Mouse (Mus musculus) ES-Bruce4 (cell line): ENCODE measurements around the gene Hsf2. TPM values are rescaled to one million over a fixed set of nuclear protein-coding genes. Genes with fewer than 3 reads are reported as not detected.

Experiments used
- H3K27ac ChIP-seq: 2 replicates; pipeline ENCODE4 v1.5.1; 2012; ENCODE audit warnings: low read length, inconsistent platforms; ENCODE audit not compliant: insufficient read depth
- H3K27me3 ChIP-seq: 2 replicates; pipeline ENCODE4 v1.6.1; 2012; ENCODE audit warnings: mild to moderate bottlenecking, low read length, inconsistent platforms; ENCODE audit not compliant: control insufficient read depth, poor library complexity, insufficient read depth, severe bottlenecking
- H3K36me3 ChIP-seq: 2 replicates; pipeline ENCODE4 v1.6.1; 2012; ENCODE audit warnings: inconsistent platforms, mild to moderate bottlenecking, low read length, moderate library complexity; ENCODE audit not compliant: control insufficient read depth, poor library complexity, insufficient read depth, severe bottlenecking
- H3K4me1 ChIP-seq: one replicate; pipeline ENCODE4 v1.8.1; 2011; ENCODE audit warnings: low read length; ENCODE audit not compliant: control insufficient read depth, insufficient read depth
- H3K4me3 ChIP-seq: 2 replicates; pipeline ENCODE4 v1.5.1; 2011; ENCODE audit warnings: low read depth, mild to moderate bottlenecking, low read length
- H3K9ac ChIP-seq: 2 replicates; pipeline ENCODE4 v1.6.1; 2012; ENCODE audit warnings: low read depth, mild to moderate bottlenecking, inconsistent platforms; ENCODE audit not compliant: poor library complexity, severe bottlenecking
- H3K9me3 ChIP-seq: replicated peaks from 2 replicates; pipeline ENCODE4 v1.6.1; 2012; ENCODE audit warnings: mild to moderate bottlenecking, low read length, inconsistent platforms; ENCODE audit not compliant: control insufficient read depth, poor library complexity, insufficient read depth, severe bottlenecking
- CTCF ChIP-seq: IDR thresholded peaks from one replicate; pipeline ENCODE4 v1.8.1; 2011; ENCODE audit warnings: low read depth, low read length
- EP300 ChIP-seq: IDR thresholded peaks from 2 replicates; pipeline ENCODE4 v1.6.1; 2011; ENCODE audit warnings: low read depth, low read length; ENCODE audit not compliant: insufficient read depth
- POLR2A ChIP-seq: IDR thresholded peaks from one replicate; pipeline ENCODE4 v1.8.1; 2011; ENCODE audit warnings: low read length; ENCODE audit not compliant: insufficient read depth
- polyA plus RNA-seq: library from polyadenylated mRNA; stranded (reverse); fragments of >200 nt; gene quantifications from 2 replicates; pipeline ENCODE4 v1.2.4, GENCODE M21; 2011; ENCODE audit warnings: low read depth; ENCODE audit not compliant: missing spikeins, insufficient read depth, insufficient read length

Gene Hsf2
- polyA plus RNA-seq, 1 experiment: 75.5 TPM

- Histone ChIP-seq H3K9me3 (no peaks in the 10 kb centered on the region), H3K27ac (peak overlapping the region; percentile 83), H3K4me1 (peaks cover 4% of the 10 kb centered on the region), H3K36me3 (peaks cover 3% of the 10 kb centered on the region; the same call in 1 of the 2 replicates), H3K4me3 (peak overlapping the region; percentile 99), H3K27me3 (no peaks in the 10 kb centered on the region; the same call in 1 of the 2 replicates), H3K9ac (peak overlapping the region; percentile 97)
- TF ChIP-seq EP300: no peak
These were observed 422 bp downstream of the Hsf2 start for GRCm38 (mm10) chr10:57486542-57487071.

- H3K4me3 ChIP-seq: peak overlapping the region; percentile 99
- H3K36me3 ChIP-seq: peaks cover 3% of the 10 kb centered on the region; the same call in 1 of the 2 replicates
- TF ChIP-seq CTCF (no peak), EP300 (no peak), POLR2A (no peak)
- H3K27me3 ChIP-seq: no peaks in the 10 kb centered on the region; the same call in 1 of the 2 replicates
- H3K9me3 ChIP-seq: no peaks in the 10 kb centered on the region
- H3K27ac ChIP-seq: no peak overlapping the region
- peak overlapping the region; percentile 97 for H3K9ac ChIP-seq
- peaks cover 4% of the 10 kb centered on the region for H3K4me1 ChIP-seq
These were observed 1.0 kb downstream of the Hsf2 start for GRCm38 (mm10) chr10:57487201-57487600.

- Histone ChIP-seq H3K9me3 (no peaks in the 10 kb centered on the region), H3K36me3 (peaks cover 3% of the 10 kb centered on the region; the same call in 1 of the 2 replicates), H3K9ac (peak overlapping the region; percentile 35; the same call in 1 of the 2 replicates), H3K4me1 (peaks cover 4% of the 10 kb centered on the region), H3K27me3 (no peaks in the 10 kb centered on the region; the same call in 1 of the 2 replicates), H3K4me3 (no peak overlapping the region), H3K27ac (no peak overlapping the region)
- TF ChIP-seq EP300 (no peak), CTCF (no peak), POLR2A (no peak)
These were observed 2.4 kb downstream of the Hsf2 start for GRCm38 (mm10) chr10:57488591-57488990.

GRCm38 (mm10) chr10:57492050-57492449 lies 5.9 kb downstream of the Hsf2 start:
- Histone ChIP-seq H3K9ac (no peak overlapping the region), H3K4me1 (peaks cover 4% of the 10 kb centered on the region), H3K9me3 (no peaks in the 10 kb centered on the region), H3K36me3 (peaks cover 3% of the 10 kb centered on the region; the same call in 1 of the 2 replicates), H3K27me3 (no peaks in the 10 kb centered on the region), H3K27ac (peak overlapping the region; percentile 68), H3K4me3 (peak overlapping the region; percentile 4; the same call in 1 of the 2 replicates)
- TF ChIP-seq POLR2A (no peak), EP300 (no peak), CTCF (no peak)

GRCm38 (mm10) chr10:57499414-57500156 lies 13.4 kb downstream of the Hsf2 start:
- Histone ChIP-seq H3K9ac (no peak overlapping the region), H3K9me3 (no peaks in the 10 kb centered on the region), H3K4me1 (no peaks in the 10 kb centered on the region), H3K4me3 (no peak overlapping the region), H3K36me3 (peaks cover 13% of the 10 kb centered on the region), H3K27me3 (no peaks in the 10 kb centered on the region), H3K27ac (no peak overlapping the region)
- TF ChIP-seq CTCF: no peak
- no peak for TF ChIP-seq EP300
- no peak for TF ChIP-seq POLR2A

- Histone ChIP-seq H3K9ac (no peak overlapping the region), H3K27ac (no peak overlapping the region), H3K4me1 (no peaks in the 10 kb centered on the region), H3K36me3 (peaks cover 44% of the 10 kb centered on the region), H3K4me3 (no peak overlapping the region), H3K9me3 (no peaks in the 10 kb centered on the region), H3K27me3 (no peaks in the 10 kb centered on the region)
- TF ChIP-seq CTCF (no peak), EP300 (no peak), POLR2A (no peak)
These were observed 28.4 kb downstream of the Hsf2 start for GRCm38 (mm10) chr10:57514616-57515015.
